Mouse (Mus musculus) C2C12 (cell line): ENCODE data around the gene Tatdn3.

ENCODE experiments used
- CTCF ChIP-seq: IDR thresholded peaks from one replicate; pipeline ENCODE4 v1.5.1; 2011; ENCODE audit not compliant: control insufficient read depth, insufficient read depth, insufficient read length
- MAX ChIP-seq: IDR thresholded peaks from one replicate; pipeline ENCODE4 v1.6.1; 2011; ENCODE audit warnings: mild to moderate bottlenecking, control low read depth
- MYOD1 ChIP-seq: IDR thresholded peaks from one replicate; pipeline ENCODE4 v1.6.1; 2011; ENCODE audit warnings: low read depth; ENCODE audit not compliant: control insufficient read depth, insufficient read length
- MYOG ChIP-seq: IDR thresholded peaks from one replicate; pipeline ENCODE4 v1.6.1; 2011; ENCODE audit not compliant: control insufficient read depth, insufficient read length; ENCODE audit errors: extremely low read depth
- USF1 ChIP-seq: IDR thresholded peaks from one replicate; pipeline ENCODE4 v1.6.1; 2011; ENCODE audit warnings: low read depth, mild to moderate bottlenecking, control low read depth, moderate library complexity

DNA sequence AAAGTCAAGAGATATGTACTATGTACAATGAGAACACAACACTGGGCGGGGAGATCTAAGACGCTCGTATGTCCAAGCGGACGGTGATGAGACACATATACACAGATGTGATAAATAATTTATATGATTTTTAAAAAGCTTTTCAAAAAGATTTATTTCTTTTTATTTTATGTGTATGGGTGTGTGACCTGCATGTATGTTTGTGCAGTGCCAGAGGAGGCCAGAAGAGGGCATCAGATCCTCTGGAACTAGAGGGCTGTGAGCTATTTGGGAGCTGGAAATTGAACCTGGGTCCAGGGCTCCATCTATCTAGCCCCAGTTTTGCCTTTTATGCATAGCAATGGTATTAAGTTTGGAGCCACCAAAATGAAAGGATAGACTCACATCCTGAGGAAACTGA lies 54.0 kb downstream of the Tatdn3 start:
- TF ChIP-seq CTCF (no peak), MAX (no peak), USF1 (no peak), MYOG (no peak), MYOD1 (no peak)
